Mouse (Mus musculus): Measurements from ENCODE around the gene Kpna3. TPM values are rescaled to one million over a fixed set of nuclear protein-coding genes. Genes with fewer than 3 reads are reported as not detected.

Kpna3 gene
- polyA plus RNA-seq, 1 experiment from 2014 or later = 37.4 TPM

Other genes with a start within 250 kb of the Kpna3 start
- gene Sgcg, start 181.4 kb downstream of the Kpna3 start, polyA plus RNA-seq (2015; fragmentation: Nextera tagmentation; extraction: Ambion mirVana) = 1.7 and 1.8 TPM in 2 replicates
- 0.78 and 1.0 TPM in 2 replicates for gene Arl11, start 130.1 kb downstream of the Kpna3 start, polyA plus RNA-seq (2015; fragmentation: Nextera tagmentation; extraction: Ambion mirVana)
- gene Ebpl, start 79.4 kb downstream of the Kpna3 start, polyA plus RNA-seq (2015; fragmentation: Nextera tagmentation; extraction: Ambion mirVana) = 8.1 and 8.2 TPM in 2 replicates
- gene Spryd7, start 117.0 kb upstream of the Kpna3 start, polyA plus RNA-seq (2015; fragmentation: Nextera tagmentation; extraction: Ambion mirVana) = 26.6 and 27.0 TPM in 2 replicates
- gene Trim13, start 158.4 kb upstream of the Kpna3 start, polyA plus RNA-seq (2015; fragmentation: Nextera tagmentation; extraction: Ambion mirVana) = 8.6 and 10.1 TPM in 2 replicates
- gene Kcnrg, start 167.6 kb upstream of the Kpna3 start, polyA plus RNA-seq (2015; fragmentation: Nextera tagmentation; extraction: Ambion mirVana) = 0.44 and 0.45 TPM in 2 replicates

Measured in intestine, embryonic 16.5 days (tissue).